Mouse (Mus musculus) cerebellum, adult 11-12 months (tissue): ENCODE data around the gene Polr2j.
A peak's percentile ranks its signal among the peaks of the same experiment; 100 is the strongest.

Experiments used
- DNase-seq: peaks from one replicate; pipeline ENCODE4 v3.0.0; 2022

The Polr2j gene

DNA sequence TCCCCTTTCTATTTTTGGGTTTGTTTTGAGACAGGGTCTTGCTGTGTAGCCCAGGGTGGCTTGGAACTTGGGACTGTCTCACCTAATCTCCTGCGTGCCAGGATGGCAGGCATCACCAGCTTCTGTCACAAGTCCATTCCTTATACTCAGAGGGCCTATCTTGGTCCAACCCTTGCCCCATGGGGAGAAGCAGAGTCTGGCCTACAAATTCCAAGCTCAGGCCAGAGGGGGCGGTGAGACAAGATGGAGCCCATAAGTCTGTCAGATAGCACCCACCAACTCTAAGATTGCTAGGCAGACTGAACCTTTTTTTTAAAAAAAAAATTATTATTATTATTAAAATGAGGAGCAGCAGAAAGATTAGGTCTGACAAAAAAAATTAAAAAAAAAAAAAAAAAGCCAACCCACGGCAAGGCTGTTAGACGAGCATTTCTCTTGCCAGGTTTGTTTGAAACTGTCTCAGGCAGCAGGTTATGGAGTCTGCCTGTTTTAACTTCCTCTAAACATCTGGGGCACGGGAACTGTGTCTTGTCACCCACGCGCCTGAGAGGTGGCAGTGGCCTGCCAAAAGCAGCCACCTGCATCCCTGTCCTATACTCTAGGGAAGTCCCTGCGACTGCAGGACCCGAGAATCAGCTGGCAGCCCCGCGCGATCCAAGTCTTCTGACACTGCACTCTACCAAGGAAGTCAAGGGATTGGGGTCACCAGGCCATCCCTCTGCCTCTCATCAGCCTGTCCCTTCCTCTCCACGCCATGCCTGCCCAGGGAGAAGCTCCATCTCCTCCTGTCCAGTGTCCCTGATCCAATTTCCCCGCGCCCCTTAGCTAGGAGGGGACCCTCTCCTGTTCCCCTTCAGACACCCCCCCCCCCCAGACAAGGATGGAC lies 53.4 kb downstream of the Polr2j start:
- peak; percentile 60 for DNase-seq

DNA sequence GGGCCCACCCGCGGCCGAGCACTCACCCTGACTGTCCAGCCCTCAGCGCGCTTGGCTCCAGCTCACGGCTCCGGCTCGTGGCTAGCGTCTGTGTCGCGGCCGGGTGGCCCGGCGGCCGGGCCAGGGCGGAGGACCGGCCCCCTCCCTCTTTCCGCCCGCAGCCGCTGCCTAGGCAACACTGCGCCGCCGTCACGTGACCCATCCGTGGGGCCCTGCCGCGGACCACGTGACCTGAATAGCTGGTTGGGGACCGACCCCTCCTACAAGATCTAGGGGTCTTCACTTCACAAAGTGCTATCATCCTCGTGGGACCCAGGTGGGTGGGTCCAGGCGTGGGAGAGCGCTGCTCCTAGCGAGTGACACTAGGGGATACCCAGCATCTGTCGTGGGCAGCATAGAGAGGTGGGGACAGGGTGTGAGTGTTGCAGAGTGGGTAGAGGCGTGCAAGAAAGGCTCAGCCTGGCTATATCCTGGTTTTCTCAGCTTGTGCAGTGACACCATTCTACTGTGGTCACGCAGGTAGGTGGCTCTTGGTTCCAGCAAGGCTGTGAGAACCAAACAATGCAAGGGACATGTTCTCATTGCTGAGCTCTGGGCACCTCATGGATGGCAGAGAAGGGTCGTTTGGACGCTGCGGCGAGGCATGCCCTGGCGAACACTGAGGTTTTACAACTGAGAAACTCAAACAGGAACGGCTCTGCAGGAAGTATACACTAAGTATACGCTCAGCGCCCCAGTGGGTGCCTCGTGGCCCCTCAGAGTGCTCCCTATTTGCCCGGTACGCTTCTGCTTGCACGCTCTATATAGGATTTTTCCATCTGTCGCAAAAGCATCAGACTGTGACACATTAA lies 54.3 kb downstream of the Polr2j start, which contains the start of gene Orai2:
Gene Orai2, minus strand, starts transcription at position 202 of the 851 bp plus-strand sequence.
- peak; percentile 85 for DNase-seq

DNA sequence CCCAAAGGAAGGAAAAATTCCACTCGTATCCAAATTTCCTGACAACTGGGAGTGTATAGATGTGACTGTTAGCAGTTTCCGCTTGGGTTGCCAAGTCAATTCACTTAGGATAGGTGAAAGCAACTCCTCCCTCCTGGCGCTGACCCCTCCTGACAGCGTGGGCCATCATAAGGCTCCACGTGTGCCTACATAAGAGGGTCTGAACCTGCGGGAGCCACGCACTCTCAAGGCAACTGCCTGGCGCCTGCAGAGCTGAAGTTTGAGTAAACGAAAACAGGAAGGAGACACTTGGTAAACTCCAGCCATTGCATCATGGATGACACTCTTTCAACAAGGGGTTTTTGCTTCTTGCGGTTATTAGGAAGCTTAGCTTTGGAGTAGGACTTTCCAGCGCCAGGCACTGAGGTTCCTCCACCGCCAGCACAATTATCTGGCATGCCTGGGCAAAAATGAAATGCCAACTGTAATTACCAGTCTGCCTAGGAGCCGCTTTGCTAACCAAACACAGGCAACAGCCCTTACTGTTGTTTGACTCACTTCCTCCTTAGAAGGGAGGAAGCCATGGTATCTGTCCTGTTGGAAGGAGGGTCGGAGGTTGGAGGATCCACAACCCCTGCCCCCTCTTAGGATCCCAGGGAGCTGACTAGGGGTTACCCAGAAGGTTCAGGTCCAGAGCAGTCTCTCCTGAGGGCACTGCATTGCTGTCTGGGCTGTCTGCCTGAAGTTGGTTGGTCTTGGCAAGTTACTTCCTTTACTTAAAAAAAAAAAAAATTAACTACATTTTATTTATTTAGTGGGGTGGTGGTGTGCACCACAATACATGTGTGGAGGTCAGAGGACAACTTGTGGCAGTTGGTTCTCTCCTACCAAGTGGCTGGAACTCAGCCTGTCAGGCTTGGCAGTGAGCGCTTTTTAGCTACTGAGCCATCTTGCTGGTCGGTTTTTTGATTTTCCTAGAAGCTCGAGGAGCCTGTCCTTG lies 55.2 kb downstream of the Polr2j start:
- no peak for DNase-seq
